Mouse (Mus musculus) liver, adult 2 months (tissue): ENCODE results near the gene Lin9. TPM values are rescaled to one million over a fixed set of nuclear protein-coding genes. Genes with fewer than 3 reads are reported as not detected.

Experiments used
- DNase-seq: peaks from one replicate; pipeline ENCODE4 v3.0.0-alpha.2; 2011; ENCODE audit warnings: low read depth, low spot score; ENCODE audit errors: extremely low read depth
- H3K27ac ChIP-seq: fragments of 200-500 bp; replicated peaks from 2 replicates; pipeline ENCODE4 v1.5.1; 2012; ENCODE audit warnings: low read depth, mild to moderate bottlenecking, control low read depth, inconsistent platforms, low read length; ENCODE audit not compliant: insufficient read depth
- H3K27me3 ChIP-seq: fragments of 200-500 bp; 2 replicates; pipeline ENCODE4 v1.6.1; 2012; ENCODE audit warnings: mild to moderate bottlenecking, moderate library complexity, low read length, inconsistent platforms; ENCODE audit not compliant: control insufficient read depth, insufficient read depth
- H3K36me3 ChIP-seq: fragments of 200-500 bp; 2 replicates; pipeline ENCODE4 v1.6.1; 2012; ENCODE audit warnings: low read length, inconsistent platforms; ENCODE audit not compliant: control insufficient read depth, insufficient read depth
- H3K4me1 ChIP-seq: fragments of 200-500 bp; 2 replicates; pipeline ENCODE4 v1.6.1; 2011; ENCODE audit warnings: low read length; ENCODE audit not compliant: control insufficient read depth, insufficient read depth
- H3K4me3 ChIP-seq: fragments of 200-500 bp; 2 replicates; pipeline ENCODE4 v1.5.1; 2011; ENCODE audit warnings: low read depth, mild to moderate bottlenecking, control low read depth, low read length, moderate library complexity; ENCODE audit not compliant: insufficient read depth
- H3K79me2 ChIP-seq: fragments of 200-500 bp; 2 replicates; pipeline ENCODE4 v1.6.1; 2012; ENCODE audit warnings: inconsistent platforms, mild to moderate bottlenecking, low read length, moderate library complexity; ENCODE audit not compliant: control insufficient read depth, insufficient read depth
- H3K9ac ChIP-seq: fragments of 200-500 bp; 2 replicates; pipeline ENCODE4 v1.6.1; 2012; ENCODE audit warnings: low read depth, mild to moderate bottlenecking, control low read depth, inconsistent platforms, low read length
- CTCF ChIP-seq: fragments of 200-500 bp; IDR thresholded peaks from 2 replicates; pipeline ENCODE4 v1.5.1; 2011; ENCODE audit warnings: low read depth, low read length, control low read depth
- POLR2A ChIP-seq: fragments of 200-500 bp; IDR thresholded peaks from 2 replicates; pipeline ENCODE4 v1.6.1; 2011; ENCODE audit warnings: low read length, control low read depth; ENCODE audit not compliant: insufficient read depth; ENCODE audit errors: extremely low read depth
- WGBS: fragments of 180-500 bp; shearing (Covaris S2); methylation state at CpG from one replicate; pipeline ENCODE4 v1.1.7; 2018; 5-methylcytosine and 5-hydroxymethylcytosine counted together
- polyA plus RNA-seq: library from polyadenylated mRNA; depleted of rRNA; stranded (reverse); fragments of >200 nt; gene quantifications from 2 replicates; pipeline ENCODE4 v1.2.3, GENCODE M21; 2012; rRNA removed
- total RNA-seq: library from RNA; depleted of rRNA; stranded (reverse); fragments of >200 nt; gene quantifications from 2 replicates; pipeline ENCODE4 v1.2.3, GENCODE M21; 2014; rRNA removed

Gene Lin9
- total RNA-seq (2.6 and 3.7 TPM in 2 replicates), polyA plus RNA-seq (1.2 and 2.2 TPM in 2 replicates)

- Histone ChIP-seq H3K4me3 (peak within 1 kb of the TSS; percentile 98), H3K36me3 (no peaks in the 10 kb centered on the region)
- 1% methylated on average over 47 of the region's 47 CpGs for WGBS
Measured at GRCm38 (mm10) chr1:180641137-180641517, at the start of gene Lin9. Gene Lin9, plus strand, starts transcription at chr1:180641150.

GRCm38 (mm10) chr1:180600578-180600977, 40.4 kb upstream of the Lin9 start:
- WGBS: 93% methylated on average over 6 of the region's 6 CpGs
- TF ChIP-seq CTCF: no peak
- no peak for TF ChIP-seq POLR2A
- Histone ChIP-seq H3K79me2 (no peaks in the 10 kb centered on the region), H3K9ac (no peak overlapping the region), H3K4me1 (no peaks in the 10 kb centered on the region), H3K36me3 (peaks cover 34% of the 10 kb centered on the region), H3K4me3 (no peak overlapping the region), H3K27ac (no peak overlapping the region), H3K27me3 (no peaks in the 10 kb centered on the region)
- no peak for DNase-seq

More at GRCm38 (mm10) chr1:180641137-180641517, at the start of gene Lin9:
- H3K27ac ChIP-seq: peak within 1 kb of the TSS; percentile 58
- H3K4me1 ChIP-seq: peaks cover 3% of the 10 kb centered on the region; the same call in 1 of the 2 replicates
- peaks cover 4% of the 10 kb centered on the region; the same call in 1 of the 2 replicates for H3K79me2 ChIP-seq
- DNase-seq: peak; percentile 67
- H3K9ac ChIP-seq: peak within 1 kb of the TSS; percentile 98
- no peaks in the 10 kb centered on the region for H3K27me3 ChIP-seq
- TF ChIP-seq CTCF (no peak), POLR2A (peak; percentile 41; the same call in 1 of the 2 replicates)

GRCm38 (mm10) chr1:180601806-180602205, 39.1 kb upstream of the Lin9 start:
- Histone ChIP-seq H3K9ac (no peak overlapping the region), H3K36me3 (peaks cover 29% of the 10 kb centered on the region), H3K27me3 (no peaks in the 10 kb centered on the region), H3K79me2 (no peaks in the 10 kb centered on the region), H3K27ac (no peak overlapping the region), H3K4me3 (no peak overlapping the region), H3K4me1 (no peaks in the 10 kb centered on the region)
- 88% methylated on average over 6 of the region's 6 CpGs for WGBS
- no peak for TF ChIP-seq POLR2A
- TF ChIP-seq CTCF: no peak
- DNase-seq: peak; percentile 26

- Histone ChIP-seq H3K4me3 (no peak overlapping the region), H3K9ac (no peak overlapping the region), H3K79me2 (no peaks in the 10 kb centered on the region), H3K27ac (no peak overlapping the region), H3K4me1 (no peaks in the 10 kb centered on the region), H3K36me3 (peaks cover 11% of the 10 kb centered on the region), H3K27me3 (no peaks in the 10 kb centered on the region)
- no peak for TF ChIP-seq CTCF
- TF ChIP-seq POLR2A: no peak
- 73% methylated on average over 4 of the region's 4 CpGs for WGBS
- no peak for DNase-seq
Measured at GRCm38 (mm10) chr1:180604579-180604978, 36.4 kb upstream of the Lin9 start.

GRCm38 (mm10) chr1:180606106-180606505, 34.8 kb upstream of the Lin9 start:
- 73% methylated on average over 3 of the region's 3 CpGs for WGBS

GRCm38 (mm10) chr1:180606796-180607577, 34.0 kb upstream of the Lin9 start:
- no peaks in the 10 kb centered on the region for H3K4me1 ChIP-seq
- H3K79me2 ChIP-seq: no peaks in the 10 kb centered on the region
- 83% methylated on average over 10 of the region's 10 CpGs for WGBS
- H3K27ac ChIP-seq: no peak overlapping the region
- TF ChIP-seq CTCF: no peak
- no peak for TF ChIP-seq POLR2A
- no peaks in the 10 kb centered on the region; the same call in 1 of the 2 replicates for H3K36me3 ChIP-seq
- H3K27me3 ChIP-seq: no peaks in the 10 kb centered on the region
- H3K4me3 ChIP-seq: no peak overlapping the region
- H3K9ac ChIP-seq: no peak overlapping the region
- no peak for DNase-seq

More at GRCm38 (mm10) chr1:180606106-180606505, 34.8 kb upstream of the Lin9 start:
- H3K4me1 ChIP-seq: no peaks in the 10 kb centered on the region
- H3K4me3 ChIP-seq: no peak overlapping the region
- DNase-seq: no peak
- no peak overlapping the region for H3K9ac ChIP-seq
- no peak overlapping the region for H3K27ac ChIP-seq
- H3K27me3 ChIP-seq: no peaks in the 10 kb centered on the region
- no peaks in the 10 kb centered on the region for H3K79me2 ChIP-seq
- TF ChIP-seq POLR2A (no peak), CTCF (no peak)
- peaks cover under 1% of the 10 kb centered on the region; the same call in 1 of the 2 replicates for H3K36me3 ChIP-seq
